Mouse (Mus musculus): Measurements from ENCODE around the gene Pramel6. TPM values are rescaled to one million over a fixed set of nuclear protein-coding genes. Genes with fewer than 3 reads are reported as not detected.
"Not testable (repeated sequence)": the region's sequence is repeated elsewhere in the genome, so short reads cannot be mapped to it uniquely, and the experiment has no call there.

Gene Pramel6
- polyA plus RNA-seq (2015; fragmentation: Nextera tagmentation; extraction: Ambion mirVana), result not detected in 2 replicates

GRCm38 (mm10) chr2:87506265-87506664, at the start of gene Pramel6:
Gene Pramel6 (plus strand): TSS chr2:87506565.
- Histone ChIP-seq H3K4me2 (no peak within 1 kb of the TSS), H3K27ac (replicated peaks) (no peak within 1 kb of the TSS), H3K27me3 (replicated peaks) (no peaks in the 10 kb centered on the region), H3K36me3 (no peaks in the 10 kb centered on the region), H3K9me3 (replicated peaks) (no peaks in the 10 kb centered on the region), H3K9ac (replicated peaks) (no peak within 1 kb of the TSS), H3K4me1 (no peaks in the 10 kb centered on the region), H3K4me3 (replicated peaks) (no peak within 1 kb of the TSS)
- no peak for ATAC-seq (ENCODE audit: low FRiP score)
- WGBS, result 94% methylated on average over 6 of the region's 6 CpGs

GRCm38 (mm10) chr2:87461769-87462168, 44.6 kb upstream of the Pramel6 start:
- no peak overlapping the region for H3K4me2 ChIP-seq
- H3K4me1 ChIP-seq, result no peaks in the 10 kb centered on the region
- H3K27me3 ChIP-seq (replicated peaks), result no peaks in the 10 kb centered on the region
- no peak overlapping the region for H3K9ac ChIP-seq (replicated peaks)
- no peak overlapping the region for H3K27ac ChIP-seq (replicated peaks)
- WGBS, result 97% methylated on average over 4 of the region's 4 CpGs
- H3K4me3 ChIP-seq (replicated peaks), result no peak overlapping the region
- H3K36me3 ChIP-seq, result no peaks in the 10 kb centered on the region
- ATAC-seq (ENCODE audit: low FRiP score), result no peak
- H3K9me3 ChIP-seq (replicated peaks), result no peaks in the 10 kb centered on the region

GRCm38 (mm10) chr2:87480207-87480606, 26.2 kb upstream of the Pramel6 start:
- no peaks in the 10 kb centered on the region for H3K27me3 ChIP-seq (replicated peaks)
- H3K4me3 ChIP-seq (replicated peaks), result no peak overlapping the region
- no peaks in the 10 kb centered on the region for H3K36me3 ChIP-seq
- H3K4me1 ChIP-seq, result no peaks in the 10 kb centered on the region
- no peak for ATAC-seq (ENCODE audit: low FRiP score)
- no peaks in the 10 kb centered on the region for H3K9me3 ChIP-seq (replicated peaks)
- no peak overlapping the region for H3K9ac ChIP-seq (replicated peaks)
- H3K4me2 ChIP-seq, result no peak overlapping the region
- H3K27ac ChIP-seq (replicated peaks), result no peak overlapping the region

GRCm38 (mm10) chr2:87481158-87481557, 25.2 kb upstream of the Pramel6 start:
- no peak for ATAC-seq (ENCODE audit: low FRiP score)
- no peak overlapping the region for H3K9ac ChIP-seq (replicated peaks)
- H3K9me3 ChIP-seq (replicated peaks), result no peaks in the 10 kb centered on the region
- H3K4me1 ChIP-seq, result no peaks in the 10 kb centered on the region
- WGBS, result 85% methylated on average over 4 of the region's 4 CpGs
- no peak overlapping the region for H3K4me3 ChIP-seq (replicated peaks)
- no peaks in the 10 kb centered on the region for H3K36me3 ChIP-seq
- no peak overlapping the region for H3K4me2 ChIP-seq
- no peaks in the 10 kb centered on the region for H3K27me3 ChIP-seq (replicated peaks)
- no peak overlapping the region for H3K27ac ChIP-seq (replicated peaks)

- no peaks in the 10 kb centered on the region for H3K9me3 ChIP-seq (replicated peaks)
- no peak overlapping the region for H3K4me2 ChIP-seq
- H3K27me3 ChIP-seq (replicated peaks), result no peaks in the 10 kb centered on the region
- H3K9ac ChIP-seq (replicated peaks), result no peak overlapping the region
- H3K27ac ChIP-seq (replicated peaks), result no peak overlapping the region
- no peak overlapping the region for H3K4me3 ChIP-seq (replicated peaks)
- no peaks in the 10 kb centered on the region for H3K4me1 ChIP-seq
- WGBS, result 80% methylated on average over 2 of the region's 2 CpGs
- ATAC-seq (ENCODE audit: low FRiP score), result no peak
- no peaks in the 10 kb centered on the region for H3K36me3 ChIP-seq
These were observed 24.1 kb upstream of the Pramel6 start for GRCm38 (mm10) chr2:87482276-87482675.

- WGBS, result 94% methylated on average over 4 of the region's 5 CpGs
- not testable (repeated sequence) for ATAC-seq (ENCODE audit: low FRiP score)
These were observed 9.4 kb upstream of the Pramel6 start, which contains the start of gene Pramel7 for GRCm38 (mm10) chr2:87496993-87497392. Gene Pramel7 (minus strand): TSS chr2:87497093.

GRCm38 (mm10) chr2:87515046-87515445, 8.7 kb downstream of the Pramel6 start:
- H3K4me2 ChIP-seq, result no peak overlapping the region
- H3K4me1 ChIP-seq, result no peaks in the 10 kb centered on the region
- no peak overlapping the region for H3K9ac ChIP-seq (replicated peaks)
- H3K9me3 ChIP-seq (replicated peaks), result no peaks in the 10 kb centered on the region
- ATAC-seq (ENCODE audit: low FRiP score), result no peak
- H3K27ac ChIP-seq (replicated peaks), result no peak overlapping the region
- no peak overlapping the region for H3K4me3 ChIP-seq (replicated peaks)
- no peaks in the 10 kb centered on the region for H3K36me3 ChIP-seq
- WGBS, result 95% methylated on average over 2 of the region's 2 CpGs
- H3K27me3 ChIP-seq (replicated peaks), result no peaks in the 10 kb centered on the region

More at GRCm38 (mm10) chr2:87496993-87497392, 9.4 kb upstream of the Pramel6 start, which contains the start of gene Pramel7:
- H3K27me3 ChIP-seq (replicated peaks); H3K9me3 ChIP-seq (replicated peaks); H3K27ac ChIP-seq (replicated peaks); H3K9ac ChIP-seq (replicated peaks); H3K36me3 ChIP-seq; H3K4me2 ChIP-seq; H3K4me1 ChIP-seq; H3K4me3 ChIP-seq (replicated peaks): not testable (repeated sequence)

GRCm38 (mm10) chr2:87515457-87516060, 9.2 kb downstream of the Pramel6 start:
- H3K4me1 ChIP-seq, result no peaks in the 10 kb centered on the region
- WGBS, result 88% methylated on average over 8 of the region's 8 CpGs
- H3K9me3 ChIP-seq (replicated peaks), result no peaks in the 10 kb centered on the region
- no peaks in the 10 kb centered on the region for H3K27me3 ChIP-seq (replicated peaks)
- H3K4me3 ChIP-seq (replicated peaks), result no peak overlapping the region
- no peak for ATAC-seq (ENCODE audit: low FRiP score)
- H3K4me2 ChIP-seq, result no peak overlapping the region
- no peak overlapping the region for H3K9ac ChIP-seq (replicated peaks)
- no peaks in the 10 kb centered on the region for H3K36me3 ChIP-seq
- H3K27ac ChIP-seq (replicated peaks), result no peak overlapping the region

GRCm38 (mm10) chr2:87516581-87516980, 10.2 kb downstream of the Pramel6 start:
- no peaks in the 10 kb centered on the region for H3K27me3 ChIP-seq (replicated peaks)
- H3K9ac ChIP-seq (replicated peaks), result no peak overlapping the region
- no peaks in the 10 kb centered on the region for H3K9me3 ChIP-seq (replicated peaks)
- no peak overlapping the region for H3K4me2 ChIP-seq
- H3K4me3 ChIP-seq (replicated peaks), result no peak overlapping the region
- H3K36me3 ChIP-seq, result no peaks in the 10 kb centered on the region
- H3K27ac ChIP-seq (replicated peaks), result no peak overlapping the region
- H3K4me1 ChIP-seq, result no peaks in the 10 kb centered on the region
- 86% methylated on average over 3 of the region's 3 CpGs for WGBS
- ATAC-seq (ENCODE audit: low FRiP score), result no peak

- WGBS, result 94% methylated on average over 4 of the region's 4 CpGs
These were observed 14.3 kb downstream of the Pramel6 start for GRCm38 (mm10) chr2:87520651-87521050.

GRCm38 (mm10) chr2:87525899-87526616, 19.7 kb downstream of the Pramel6 start:
- ATAC-seq (ENCODE audit: low FRiP score), result peak; percentile 57; the same call in 1 of the 2 replicates
- WGBS, result 30% methylated on average over 39 of the region's 39 CpGs
- H3K9ac ChIP-seq (replicated peaks); H3K27me3 ChIP-seq (replicated peaks); H3K36me3 ChIP-seq; H3K9me3 ChIP-seq (replicated peaks); H3K4me1 ChIP-seq; H3K27ac ChIP-seq (replicated peaks): not testable (repeated sequence)
- Histone ChIP-seq H3K4me3 (replicated peaks) (peak overlapping the region; percentile 27), H3K4me2 (peak overlapping the region; percentile 53)

More at GRCm38 (mm10) chr2:87520651-87521050, 14.3 kb downstream of the Pramel6 start:
- no peak overlapping the region for H3K4me2 ChIP-seq
- H3K9me3 ChIP-seq (replicated peaks), result no peaks in the 10 kb centered on the region
- no peaks in the 10 kb centered on the region for H3K36me3 ChIP-seq
- H3K9ac ChIP-seq (replicated peaks), result no peak overlapping the region
- no peak overlapping the region for H3K4me3 ChIP-seq (replicated peaks)
- no peak for ATAC-seq (ENCODE audit: low FRiP score)
- H3K27ac ChIP-seq (replicated peaks), result no peak overlapping the region
- H3K4me1 ChIP-seq, result no peaks in the 10 kb centered on the region
- H3K27me3 ChIP-seq (replicated peaks), result no peaks in the 10 kb centered on the region

GRCm38 (mm10) chr2:87531496-87531895, 25.1 kb downstream of the Pramel6 start, which contains the start of gene Olfr153:
Gene Olfr153 (plus strand): TSS chr2:87531796.
- Histone ChIP-seq H3K9me3 (replicated peaks) (no peaks in the 10 kb centered on the region), H3K4me3 (replicated peaks) (no peak within 1 kb of the TSS), H3K36me3 (no peaks in the 10 kb centered on the region), H3K9ac (replicated peaks) (no peak within 1 kb of the TSS), H3K27ac (replicated peaks) (no peak within 1 kb of the TSS), H3K4me2 (no peak within 1 kb of the TSS), H3K4me1 (no peaks in the 10 kb centered on the region), H3K27me3 (replicated peaks) (no peaks in the 10 kb centered on the region)
- ATAC-seq (ENCODE audit: low FRiP score), result no peak

Data from neural tube, embryonic 15.5 days (tissue).